Mouse (Mus musculus) heart, adult 2 months (tissue): ENCODE data around the gene Cdh22.

Experiments used
- CTCF ChIP-seq: fragments of 200-600 bp; IDR thresholded peaks from 2 replicates; pipeline ENCODE4 v1.8.1; 2022; ENCODE audit warnings: antibody characterized with exemption, mild to moderate bottlenecking, moderate library complexity
- EP300 ChIP-seq: fragments of 200-500 bp; IDR thresholded peaks from 2 replicates; pipeline ENCODE4 v1.6.1; 2011; ENCODE audit warnings: low read depth, low read length, control low read depth; ENCODE audit not compliant: insufficient read depth
- POLR2A ChIP-seq: fragments of 200-500 bp; IDR thresholded peaks from 2 replicates; pipeline ENCODE4 v1.6.1; 2011; ENCODE audit warnings: mild to moderate bottlenecking, low read depth, low read length, control low read depth; ENCODE audit not compliant: insufficient read depth

GRCm38 (mm10) chr2:165129189-165129588 is 105.5 kb downstream of the Cdh22 start:
- TF ChIP-seq CTCF: no peak
- no peak for TF ChIP-seq POLR2A
- no peak for TF ChIP-seq EP300
